Mouse (Mus musculus) hindbrain, embryonic 15.5 days (tissue): ENCODE data around the gene Sorl1. TPM values are rescaled to one million over a fixed set of nuclear protein-coding genes. Genes with fewer than 3 reads are reported as not detected.

Experiments used
- ATAC-seq: fragments of 200-750 bp; cut with Nextera tagmentation; 2 replicates; pipeline ENCODE4 v1.8.0; 2017; ENCODE audit warnings: low read depth, moderate number of reproducible peaks, moderate TSS enrichment; ENCODE audit not compliant: low FRiP score
- H3K27ac ChIP-seq: fragments of 300-500 bp; sonication (generic); replicated peaks from 2 replicates; pipeline ENCODE4 v1.5.1; 2015; ENCODE audit warnings: mild to moderate bottlenecking, inconsistent platforms
- H3K27me3 ChIP-seq: fragments of 300-500 bp; sonication (generic); 2 replicates; pipeline ENCODE4 v1.6.1; 2015; ENCODE audit warnings: control low read depth, inconsistent platforms
- H3K36me3 ChIP-seq: fragments of 300-500 bp; sonication (generic); 2 replicates; pipeline ENCODE4 v1.6.1; 2015; ENCODE audit warnings: control low read depth, inconsistent platforms
- H3K4me1 ChIP-seq: fragments of 300-500 bp; sonication (generic); replicated peaks from 2 replicates; pipeline ENCODE4 v1.6.1; 2015; ENCODE audit warnings: control low read depth, inconsistent platforms
- H3K4me2 ChIP-seq: fragments of 300-500 bp; sonication (generic); 2 replicates; pipeline ENCODE4 v1.6.1; 2015; ENCODE audit warnings: moderate library complexity, mild to moderate bottlenecking, inconsistent platforms
- H3K4me3 ChIP-seq: fragments of 300-500 bp; sonication (generic); 2 replicates; pipeline ENCODE4 v1.5.1; 2015; ENCODE audit warnings: mild to moderate bottlenecking, inconsistent platforms
- H3K9ac ChIP-seq: fragments of 300-500 bp; sonication (generic); 2 replicates; pipeline ENCODE4 v1.6.1; 2015; ENCODE audit warnings: inconsistent platforms
- H3K9me3 ChIP-seq: fragments of 300-500 bp; sonication (generic); 2 replicates; pipeline ENCODE4 v1.6.1; 2016; ENCODE audit warnings: control low read depth, inconsistent platforms
- WGBS: fragments of 180-500 bp; shearing (Covaris S2); methylation state at CpG from one replicate; pipeline ENCODE4 v1.1.7; 2015; 5-methylcytosine and 5-hydroxymethylcytosine counted together
- polyA plus RNA-seq: library from polyadenylated mRNA; unstranded; fragments of >200 nt; fragmentation: Nextera tagmentation; extraction: Ambion mirVana; gene quantifications from 2 replicates; pipeline ENCODE4 v1.2.1, GENCODE M21; 2015

Sorl1 gene
- polyA plus RNA-seq, 1 experiment from 2014 or later = 12.4 TPM

- Histone ChIP-seq H3K4me1 (peaks cover 45% of the 10 kb centered on the region), H3K27me3 (no peaks in the 10 kb centered on the region), H3K9me3 (no peaks in the 10 kb centered on the region), H3K27ac (peak overlapping the region; percentile 68), H3K36me3 (no peaks in the 10 kb centered on the region), H3K4me2 (peak overlapping the region; percentile 32), H3K9ac (no peak overlapping the region), H3K4me3 (no peak overlapping the region)
- ATAC-seq = peak; percentile 61
- WGBS = 51% methylated on average over 10 of the region's 10 CpGs
Measured at GRCm38 (mm10) chr9:42116418-42117056, 7.6 kb downstream of the Sorl1 start.

GRCm38 (mm10) chr9:42115078-42115477, 9.0 kb downstream of the Sorl1 start:
- Histone ChIP-seq H3K36me3 (no peaks in the 10 kb centered on the region), H3K9ac (no peak overlapping the region), H3K27me3 (no peaks in the 10 kb centered on the region), H3K4me2 (no peak overlapping the region), H3K4me1 (peaks cover 40% of the 10 kb centered on the region), H3K4me3 (no peak overlapping the region), H3K27ac (no peak overlapping the region), H3K9me3 (no peaks in the 10 kb centered on the region)
- 88% methylated on average over 7 of the region's 7 CpGs for WGBS
- no peak for ATAC-seq

GRCm38 (mm10) chr9:42113316-42113715, 10.8 kb downstream of the Sorl1 start:
- no peak for ATAC-seq
- no peaks in the 10 kb centered on the region for H3K27me3 ChIP-seq
- whole genome bisulfite sequencing = 85% methylated on average over 5 of the region's 5 CpGs
- H3K27ac ChIP-seq = no peak overlapping the region
- H3K4me2 ChIP-seq = no peak overlapping the region
- H3K9ac ChIP-seq = no peak overlapping the region
- no peaks in the 10 kb centered on the region for H3K36me3 ChIP-seq
- H3K4me1 ChIP-seq = peaks cover 39% of the 10 kb centered on the region
- no peaks in the 10 kb centered on the region for H3K9me3 ChIP-seq
- H3K4me3 ChIP-seq = no peak overlapping the region

- WGBS = 88% methylated on average over 6 of the region's 6 CpGs
Measured at GRCm38 (mm10) chr9:42112691-42113090, 11.4 kb downstream of the Sorl1 start.

GRCm38 (mm10) chr9:42111256-42111655, 12.8 kb downstream of the Sorl1 start:
- Histone ChIP-seq H3K4me1 (peaks cover 20% of the 10 kb centered on the region), H3K27ac (no peak overlapping the region), H3K4me2 (no peak overlapping the region), H3K4me3 (no peak overlapping the region), H3K9me3 (no peaks in the 10 kb centered on the region), H3K27me3 (no peaks in the 10 kb centered on the region), H3K36me3 (no peaks in the 10 kb centered on the region), H3K9ac (no peak overlapping the region)
- ATAC-seq = no peak
- WGBS = 82% methylated on average over 7 of the region's 7 CpGs

More at GRCm38 (mm10) chr9:42112691-42113090, 11.4 kb downstream of the Sorl1 start:
- Histone ChIP-seq H3K4me1 (peaks cover 35% of the 10 kb centered on the region), H3K27ac (no peak overlapping the region), H3K9ac (no peak overlapping the region), H3K27me3 (no peaks in the 10 kb centered on the region), H3K4me3 (no peak overlapping the region), H3K4me2 (no peak overlapping the region), H3K36me3 (no peaks in the 10 kb centered on the region), H3K9me3 (no peaks in the 10 kb centered on the region)
- ATAC-seq = no peak

- ATAC-seq = 0 out of 2 replicates have a peak, but pooled peaks have one; percentile 32
- 54% methylated on average over 9 of the region's 9 CpGs for WGBS
- Histone ChIP-seq H3K27ac (0 out of 2 replicates have a peak overlapping the region, but pooled peaks have one; percentile 4), H3K27me3 (no peaks in the 10 kb centered on the region), H3K36me3 (no peaks in the 10 kb centered on the region), H3K4me1 (peaks cover 11% of the 10 kb centered on the region), H3K9me3 (no peaks in the 10 kb centered on the region), H3K4me3 (no peak overlapping the region), H3K9ac (no peak overlapping the region), H3K4me2 (no peak overlapping the region)
Measured at GRCm38 (mm10) chr9:42109837-42110451, 14.2 kb downstream of the Sorl1 start.

GRCm38 (mm10) chr9:42109131-42109530, 15.0 kb downstream of the Sorl1 start:
- no peaks in the 10 kb centered on the region for H3K9me3 ChIP-seq
- no peak for ATAC-seq
- H3K36me3 ChIP-seq = no peaks in the 10 kb centered on the region
- H3K27me3 ChIP-seq = no peaks in the 10 kb centered on the region
- no peak overlapping the region for H3K9ac ChIP-seq
- no peak overlapping the region for H3K4me2 ChIP-seq
- H3K4me1 ChIP-seq = peaks cover 11% of the 10 kb centered on the region
- H3K4me3 ChIP-seq = no peak overlapping the region
- WGBS = 73% methylated on average over 5 of the region's 5 CpGs
- H3K27ac ChIP-seq = no peak overlapping the region

- Histone ChIP-seq H3K4me1 (peaks cover 11% of the 10 kb centered on the region), H3K27ac (no peak overlapping the region), H3K36me3 (no peaks in the 10 kb centered on the region), H3K4me2 (no peak overlapping the region), H3K9me3 (no peaks in the 10 kb centered on the region), H3K4me3 (no peak overlapping the region), H3K27me3 (no peaks in the 10 kb centered on the region), H3K9ac (no peak overlapping the region)
- ATAC-seq = no peak
- WGBS = 58% methylated on average over 6 of the region's 6 CpGs
Measured at GRCm38 (mm10) chr9:42108369-42108951, 15.6 kb downstream of the Sorl1 start.

GRCm38 (mm10) chr9:42107062-42107461, 17.0 kb downstream of the Sorl1 start:
- Histone ChIP-seq H3K4me2 (no peak overlapping the region), H3K27ac (no peak overlapping the region), H3K4me3 (no peak overlapping the region), H3K9ac (no peak overlapping the region), H3K4me1 (peaks cover 11% of the 10 kb centered on the region), H3K27me3 (no peaks in the 10 kb centered on the region), H3K9me3 (no peaks in the 10 kb centered on the region), H3K36me3 (no peaks in the 10 kb centered on the region)
- 84% methylated on average over 10 of the region's 10 CpGs for WGBS
- no peak for ATAC-seq

GRCm38 (mm10) chr9:42106305-42106704, 17.8 kb downstream of the Sorl1 start:
- no peak overlapping the region for H3K9ac ChIP-seq
- no peaks in the 10 kb centered on the region for H3K36me3 ChIP-seq
- no peak for ATAC-seq
- H3K4me3 ChIP-seq = no peak overlapping the region
- H3K27me3 ChIP-seq = no peaks in the 10 kb centered on the region
- no peak overlapping the region for H3K4me2 ChIP-seq
- H3K4me1 ChIP-seq = peaks cover 11% of the 10 kb centered on the region
- H3K27ac ChIP-seq = no peak overlapping the region
- H3K9me3 ChIP-seq = no peaks in the 10 kb centered on the region
- WGBS = 91% methylated on average over 7 of the region's 7 CpGs

GRCm38 (mm10) chr9:42103546-42103945, 20.6 kb downstream of the Sorl1 start:
- ATAC-seq = no peak
- Histone ChIP-seq H3K27ac (no peak overlapping the region), H3K4me1 (no peaks in the 10 kb centered on the region), H3K4me2 (no peak overlapping the region), H3K9me3 (no peaks in the 10 kb centered on the region), H3K27me3 (no peaks in the 10 kb centered on the region), H3K4me3 (no peak overlapping the region), H3K36me3 (no peaks in the 10 kb centered on the region), H3K9ac (no peak overlapping the region)
- WGBS = 92% methylated on average over 7 of the region's 7 CpGs

- H3K27ac ChIP-seq = no peak overlapping the region
- no peaks in the 10 kb centered on the region for H3K27me3 ChIP-seq
- H3K9me3 ChIP-seq = no peaks in the 10 kb centered on the region
- no peak for ATAC-seq
- no peaks in the 10 kb centered on the region for H3K4me1 ChIP-seq
- H3K4me3 ChIP-seq = no peak overlapping the region
- H3K4me2 ChIP-seq = no peak overlapping the region
- no peak overlapping the region for H3K9ac ChIP-seq
- WGBS = 89% methylated on average over 6 of the region's 6 CpGs
- H3K36me3 ChIP-seq = no peaks in the 10 kb centered on the region
Measured at GRCm38 (mm10) chr9:42102013-42102412, 22.1 kb downstream of the Sorl1 start.
